Mouse (Mus musculus) B cell, adult 67 days (primary cell): Measurements from ENCODE around the gene Hoxa2. TPM values are rescaled to one million over a fixed set of nuclear protein-coding genes. Genes with fewer than 3 reads are reported as not detected.

Experiments
- total RNA-seq, 2 experiments: library from RNA; stranded (reverse); gene quantifications; 4 replicates each; pipeline ENCODE4 v1.2.4; 2023

The Hoxa2 gene
- total RNA-seq: not detected

GRCm38 (mm10) chr6:52164626-52165440 lies at the start of gene Hoxa2:
Gene Hoxa2 (minus strand): TSS chr6:52164831.

GRCm38 (mm10) chr6:52213119-52213986 lies 48.7 kb upstream of the Hoxa2 start, which contains the start of the genes Hoxa3 and Gm28308:
Gene Hoxa3 (minus strand): TSS chr6:52213336.
Gene Gm28308 (minus strand): TSS chr6:52213339.

GRCm38 (mm10) chr6:52208072-52208867 lies 43.6 kb upstream of the Hoxa2 start, which contains the start of gene Hoxa6:
Gene Hoxa6 (minus strand): TSS chr6:52208722.

GRCm38 (mm10) chr6:52204050-52204752 lies 39.6 kb upstream of the Hoxa2 start, which contains the start of gene Hoxa5:
Gene Hoxa5 (minus strand): TSS chr6:52204587.

GRCm38 (mm10) chr6:52190906-52191810 lies 26.5 kb upstream of the Hoxa2 start, which contains the start of gene Hoxa4:
Gene Hoxa4 (minus strand): TSS chr6:52191753.

GRCm38 (mm10) chr6:52177061-52177735 lies 12.6 kb upstream of the Hoxa2 start, which contains the start of gene 5730596B20Rik:
Gene 5730596B20Rik (plus strand): TSS chr6:52177498.

GRCm38 (mm10) chr6:52158276-52159051 lies 6.2 kb downstream of the Hoxa2 start, which contains the start of gene Hoxa1:
Gene Hoxa1 (minus strand): TSS chr6:52158317.

Other genes starting within 250 kb of the Hoxa2 start
- 10 to 100 TPM; 48.5 to 50.5 TPM for gene Skap2, start 152.3 kb downstream of the Hoxa2 start, total RNA-seq
- not detected for gene Hoxa1, start 6.5 kb downstream of the Hoxa2 start, total RNA-seq
- not detected for gene 5730596B20Rik, start 12.7 kb upstream of the Hoxa2 start, total RNA-seq
- gene Hoxa4, start 26.9 kb upstream of the Hoxa2 start, total RNA-seq: not detected
- not detected for gene Hoxa5, start 39.8 kb upstream of the Hoxa2 start, total RNA-seq
- gene Hoxa6, start 43.9 kb upstream of the Hoxa2 start, total RNA-seq: not detected
- gene Hoxa3, start 48.5 kb upstream of the Hoxa2 start, total RNA-seq: not detected
- not detected for gene Gm28308, start 48.5 kb upstream of the Hoxa2 start, total RNA-seq
- under 1 TPM in 1 of 2 experiments, not detected in 1; 0.30 TPM for gene Hoxa7, start 57.0 kb upstream of the Hoxa2 start, total RNA-seq
- gene Hoxa9, start 66.3 kb upstream of the Hoxa2 start, total RNA-seq: not detected
- gene Hoxa10, start 76.0 kb upstream of the Hoxa2 start, total RNA-seq: not detected
- gene Hoxa11, start 81.0 kb upstream of the Hoxa2 start, total RNA-seq: not detected
- not detected for gene Hoxa13, start 96.0 kb upstream of the Hoxa2 start, total RNA-seq
- gene Evx1, start 148.7 kb upstream of the Hoxa2 start, total RNA-seq: not detected